Mouse (Mus musculus) forebrain, embryonic 16.5 days (tissue): ENCODE results near the gene Cdkl3. TPM values are rescaled to one million over a fixed set of nuclear protein-coding genes. Genes with fewer than 3 reads are reported as not detected.

Experiments used
- ATAC-seq: fragments of 200-750 bp; cut with Nextera tagmentation; 2 replicates; pipeline ENCODE4 v1.8.0; 2017; ENCODE audit warnings: mild to moderate bottlenecking, moderate library complexity
- H3K27ac ChIP-seq: fragments of 300-500 bp; sonication (generic); 2 replicates; pipeline ENCODE4 v1.5.1; 2014; ENCODE audit warnings: low read length, control low read depth
- H3K27me3 ChIP-seq: fragments of 300-500 bp; sonication (generic); replicated peaks from 2 replicates; pipeline ENCODE4 v1.6.1; 2014; ENCODE audit warnings: low read length; ENCODE audit not compliant: control insufficient read depth, insufficient read depth
- H3K36me3 ChIP-seq: fragments of 300-500 bp; sonication (generic); 2 replicates; pipeline ENCODE4 v1.6.1; 2014; ENCODE audit not compliant: control insufficient read depth, insufficient read depth
- H3K4me1 ChIP-seq: fragments of 300-500 bp; sonication (generic); replicated peaks from 2 replicates; pipeline ENCODE4 v1.6.1; 2014; ENCODE audit warnings: low read length; ENCODE audit not compliant: control insufficient read depth, insufficient read depth
- H3K4me2 ChIP-seq: fragments of 300-500 bp; sonication (generic); 2 replicates; pipeline ENCODE4 v1.6.1; 2014; ENCODE audit warnings: mild to moderate bottlenecking, low read length, control low read depth
- H3K4me3 ChIP-seq: fragments of 300-500 bp; sonication (generic); replicated peaks from 2 replicates; pipeline ENCODE4 v1.5.1; 2014; ENCODE audit warnings: mild to moderate bottlenecking, low read length, control low read depth
- H3K9ac ChIP-seq: fragments of 300-500 bp; sonication (generic); replicated peaks from 2 replicates; pipeline ENCODE4 v1.6.1; 2014; ENCODE audit warnings: low read depth, low read length, control low read depth
- H3K9me3 ChIP-seq: fragments of 300-500 bp; sonication (generic); 2 replicates; pipeline ENCODE4 v1.6.1; 2016; ENCODE audit warnings: low read length; ENCODE audit not compliant: control insufficient read depth
- WGBS: fragments of 180-500 bp; shearing (Covaris S2); extraction: QIAGEN DNeasy Blood & Tissue Kit; methylation state at CpG from one replicate; pipeline ENCODE4 v1.1.7; 2014; 5-methylcytosine and 5-hydroxymethylcytosine counted together
- polyA plus RNA-seq: library from polyadenylated mRNA; unstranded; fragments of >200 nt; fragmentation: Nextera tagmentation; extraction: Ambion mirVana; gene quantifications from 2 replicates; pipeline ENCODE4 v1.2.1, GENCODE M21; 2015

Gene Cdkl3
- polyA plus RNA-seq, 1 experiment from 2014 or later, result 27.1 TPM

GRCm38 (mm10) chr11:52098398-52098946 lies 94.5 kb downstream of the Cdkl3 start, which contains the start of gene Ppp2ca:
Ppp2ca (plus strand) TSS chr11:52098681.
- WGBS, result 0% methylated on average over 44 of the region's 53 CpGs
- Histone ChIP-seq H3K27ac (peak within 1 kb of the TSS; percentile 99), H3K9ac (peak within 1 kb of the TSS; percentile 97), H3K27me3 (no peaks in the 10 kb centered on the region), H3K4me3 (peak within 1 kb of the TSS; percentile 94), H3K4me1 (peaks cover 27% of the 10 kb centered on the region), H3K36me3 (no peaks in the 10 kb centered on the region), H3K9me3 (no peaks in the 10 kb centered on the region), H3K4me2 (peak within 1 kb of the TSS; percentile 94)
- peak; percentile 98 for ATAC-seq

- Histone ChIP-seq H3K27ac (peak overlapping the region; percentile 99), H3K36me3 (no peaks in the 10 kb centered on the region), H3K27me3 (no peaks in the 10 kb centered on the region), H3K4me3 (peak overlapping the region; percentile 94), H3K4me2 (peak overlapping the region; percentile 94), H3K9me3 (no peaks in the 10 kb centered on the region), H3K9ac (peak overlapping the region; percentile 97), H3K4me1 (peaks cover 29% of the 10 kb centered on the region)
- under 1% methylated on average over 63 of the region's 72 CpGs for WGBS
- ATAC-seq, result peak; percentile 75
These were observed 95.2 kb downstream of the Cdkl3 start for GRCm38 (mm10) chr11:52099031-52099761.

DNA sequence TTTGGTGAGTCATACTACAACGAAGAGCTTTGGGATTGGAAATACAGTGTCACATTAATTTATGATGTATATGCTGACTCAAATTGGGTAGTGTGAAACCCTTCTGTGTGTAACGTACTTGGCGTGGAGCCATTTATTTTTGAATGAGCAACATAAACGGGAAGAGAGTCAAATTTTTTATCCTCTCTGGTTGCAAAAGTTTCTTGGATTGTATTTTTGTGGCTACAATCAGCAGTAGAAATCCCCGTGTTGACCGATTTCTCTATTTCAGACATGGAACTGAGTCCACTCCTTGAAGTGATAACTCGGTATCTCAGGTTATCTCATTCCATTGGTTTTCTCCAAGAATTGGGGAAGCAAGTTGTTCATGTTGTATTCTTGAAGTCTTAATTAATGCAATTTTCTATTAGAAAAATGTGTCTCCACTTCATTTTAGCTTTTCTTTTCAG lies 95.8 kb downstream of the Cdkl3 start:
- 4% methylated on average over 7 of the region's 7 CpGs for WGBS
- Histone ChIP-seq H3K36me3 (no peaks in the 10 kb centered on the region), H3K4me2 (peak overlapping the region; percentile 94), H3K9me3 (no peaks in the 10 kb centered on the region), H3K4me3 (peak overlapping the region; percentile 94), H3K4me1 (peaks cover 30% of the 10 kb centered on the region), H3K27ac (peak overlapping the region; percentile 99; the same call in 1 of the 2 replicates), H3K27me3 (no peaks in the 10 kb centered on the region), H3K9ac (peak overlapping the region; percentile 97)
- ATAC-seq, result no peak

DNA sequence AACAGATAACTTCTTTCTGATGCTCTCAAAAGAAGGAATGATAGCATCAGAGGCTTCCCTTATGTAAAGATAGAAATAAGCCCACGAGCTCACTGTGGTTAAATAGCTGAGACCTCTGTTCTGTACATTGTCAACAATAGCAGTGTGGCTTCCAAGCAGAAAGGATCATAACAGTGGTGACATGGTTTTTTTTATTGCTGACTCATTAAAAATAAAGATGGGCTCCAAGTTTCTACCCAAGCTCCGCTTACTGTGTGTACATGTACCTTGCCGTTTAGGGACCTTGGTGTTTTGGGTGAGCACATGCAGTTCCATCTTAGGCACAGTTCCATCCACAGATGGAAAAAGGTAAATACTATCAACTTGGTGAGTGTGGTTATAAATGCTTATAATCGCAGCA lies 99.0 kb downstream of the Cdkl3 start:
- Histone ChIP-seq H3K9ac (no peak overlapping the region), H3K27ac (no peak overlapping the region), H3K9me3 (no peaks in the 10 kb centered on the region), H3K4me3 (no peak overlapping the region), H3K36me3 (no peaks in the 10 kb centered on the region), H3K4me2 (no peak overlapping the region), H3K27me3 (no peaks in the 10 kb centered on the region), H3K4me1 (peaks cover 27% of the 10 kb centered on the region)
- no peak for ATAC-seq
- WGBS, result 87% methylated on average over 4 of the region's 4 CpGs

DNA sequence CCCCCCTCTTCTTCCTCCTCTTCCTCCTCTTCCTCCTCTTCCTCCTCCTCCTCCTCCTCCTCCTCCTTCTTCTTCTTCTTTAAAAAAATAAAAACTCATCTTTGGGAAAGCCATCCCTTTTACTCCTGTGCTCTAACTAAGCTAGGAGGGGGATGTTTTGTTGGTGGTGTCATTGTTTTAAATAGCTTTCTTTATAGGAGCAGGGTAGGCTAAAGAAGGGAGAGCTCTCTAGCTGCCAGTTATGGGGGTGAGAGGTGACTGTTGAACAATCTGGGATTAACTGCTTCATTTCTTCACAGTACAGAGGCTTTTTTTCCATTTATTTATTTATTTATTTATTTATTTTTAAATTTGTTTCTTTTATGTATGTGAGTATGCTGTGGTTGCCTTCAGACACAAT lies 101.5 kb downstream of the Cdkl3 start:
- no peak for ATAC-seq
- Histone ChIP-seq H3K9me3 (no peaks in the 10 kb centered on the region), H3K4me2 (no peak overlapping the region), H3K27ac (no peak overlapping the region), H3K36me3 (no peaks in the 10 kb centered on the region), H3K4me1 (peaks cover 19% of the 10 kb centered on the region), H3K27me3 (no peaks in the 10 kb centered on the region), H3K9ac (no peak overlapping the region), H3K4me3 (no peak overlapping the region)

DNA sequence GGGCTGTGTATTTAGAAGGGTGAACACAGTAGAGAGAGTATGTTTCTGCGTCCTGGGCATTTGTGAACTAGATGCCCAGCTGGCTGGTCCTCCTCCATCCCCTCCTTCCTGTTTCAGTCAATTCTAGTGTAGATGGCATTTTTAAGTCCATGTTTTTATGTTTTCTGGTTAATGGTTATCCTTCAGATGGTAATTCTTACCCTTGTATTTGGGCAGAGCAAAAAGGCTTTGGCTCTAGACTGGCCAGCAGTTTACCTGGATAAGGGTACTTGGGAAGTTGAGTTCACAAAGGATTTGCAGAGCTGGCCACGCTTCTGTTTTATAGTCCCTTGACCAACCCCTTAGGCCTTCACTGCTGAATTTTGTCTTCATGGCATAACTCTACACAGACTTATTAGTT lies 102.0 kb downstream of the Cdkl3 start:
- ATAC-seq, result no peak
- no peak overlapping the region for H3K4me2 ChIP-seq
- H3K27me3 ChIP-seq, result no peaks in the 10 kb centered on the region
- no peaks in the 10 kb centered on the region for H3K9me3 ChIP-seq
- WGBS, result 88% methylated on average over 2 of the region's 2 CpGs
- H3K9ac ChIP-seq, result no peak overlapping the region
- peaks cover 13% of the 10 kb centered on the region for H3K4me1 ChIP-seq
- no peak overlapping the region for H3K27ac ChIP-seq
- no peaks in the 10 kb centered on the region for H3K36me3 ChIP-seq
- no peak overlapping the region for H3K4me3 ChIP-seq

- no peak overlapping the region for H3K4me3 ChIP-seq
- 94% methylated on average over 1 of the region's 1 CpGs for WGBS
- ATAC-seq, result no peak
- no peak overlapping the region for H3K4me2 ChIP-seq
- no peaks in the 10 kb centered on the region for H3K27me3 ChIP-seq
- no peaks in the 10 kb centered on the region for H3K9me3 ChIP-seq
- no peaks in the 10 kb centered on the region for H3K36me3 ChIP-seq
- H3K9ac ChIP-seq, result no peak overlapping the region
- H3K27ac ChIP-seq, result no peak overlapping the region
- peaks cover 9% of the 10 kb centered on the region for H3K4me1 ChIP-seq
These were observed 102.4 kb downstream of the Cdkl3 start for GRCm38 (mm10) chr11:52106438-52106837.

DNA sequence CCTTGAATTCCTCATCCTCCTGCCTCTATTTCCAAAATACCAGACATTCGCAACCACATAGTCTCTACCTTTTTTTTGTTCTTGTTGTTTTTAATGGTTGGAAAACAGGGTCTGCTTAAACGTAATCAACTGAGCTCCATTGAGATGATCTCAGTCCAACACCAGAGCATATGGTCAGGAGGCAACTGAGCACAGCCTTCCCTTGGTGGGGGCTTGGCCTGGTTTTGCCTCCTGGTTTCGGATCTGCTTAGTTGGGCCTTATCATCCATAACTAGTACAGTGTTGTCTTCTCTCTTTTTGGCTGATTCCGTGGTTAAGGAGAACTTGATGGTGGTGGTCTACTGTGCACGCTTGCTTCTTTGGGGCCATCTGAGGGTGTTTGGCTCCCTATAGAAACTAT lies 104.8 kb downstream of the Cdkl3 start:
- no peaks in the 10 kb centered on the region for H3K27me3 ChIP-seq
- no peaks in the 10 kb centered on the region for H3K9me3 ChIP-seq
- H3K4me1 ChIP-seq, result peaks cover 3% of the 10 kb centered on the region; the same call in 1 of the 2 replicates
- ATAC-seq, result no peak
- H3K27ac ChIP-seq, result no peak overlapping the region
- no peak overlapping the region for H3K4me3 ChIP-seq
- WGBS, result 94% methylated on average over 5 of the region's 5 CpGs
- H3K36me3 ChIP-seq, result no peaks in the 10 kb centered on the region
- no peak overlapping the region for H3K4me2 ChIP-seq
- no peak overlapping the region for H3K9ac ChIP-seq

GRCm38 (mm10) chr11:52109421-52109820 lies 105.4 kb downstream of the Cdkl3 start:
- peaks cover 2% of the 10 kb centered on the region; the same call in 1 of the 2 replicates for H3K36me3 ChIP-seq
- no peak overlapping the region for H3K4me3 ChIP-seq
- no peak overlapping the region for H3K27ac ChIP-seq
- ATAC-seq, result no peak
- H3K9me3 ChIP-seq, result no peaks in the 10 kb centered on the region
- H3K4me1 ChIP-seq, result no peaks in the 10 kb centered on the region
- WGBS, result 90% methylated on average over 1 of the region's 1 CpGs
- no peaks in the 10 kb centered on the region for H3K27me3 ChIP-seq
- no peak overlapping the region for H3K9ac ChIP-seq
- H3K4me2 ChIP-seq, result no peak overlapping the region
